Mouse (Mus musculus) kidney, postnatal 4 days (tissue): Measurements from ENCODE around the gene Itgb8.
A peak's percentile ranks its signal among the peaks of the same experiment; 100 is the strongest.

ENCODE experiments used
- DNase-seq, 2 experiments: peaks; one replicate each; pipeline ENCODE4 v3.0.0; 2021; ENCODE audit warnings: mixed read lengths in 2 of 2

Gene Itgb8

GRCm38 (mm10) chr12:119238696-119239415, at the start of gene Itgb8:
Gene Itgb8 (minus strand): TSS chr12:119238802.
- peak; percentile 83 to 92 for DNase-seq

- DNase-seq = no peak
These were observed 37.7 kb upstream of the Itgb8 start for GRCm38 (mm10) chr12:119276282-119276681.

GRCm38 (mm10) chr12:119273605-119274004, 35.0 kb upstream of the Itgb8 start:
- no peak for DNase-seq

GRCm38 (mm10) chr12:119271964-119272363, 33.4 kb upstream of the Itgb8 start:
- DNase-seq = no peak

GRCm38 (mm10) chr12:119270036-119270435, 31.4 kb upstream of the Itgb8 start:
- DNase-seq = no peak

GRCm38 (mm10) chr12:119268723-119269122, 30.1 kb upstream of the Itgb8 start:
- no peak for DNase-seq

- no peak for DNase-seq
These were observed 25.9 kb upstream of the Itgb8 start for GRCm38 (mm10) chr12:119264506-119264905.

- no peak for DNase-seq
These were observed 10.0 kb upstream of the Itgb8 start for GRCm38 (mm10) chr12:119248581-119248980.

- no peak for DNase-seq
These were observed 2.5 kb upstream of the Itgb8 start for GRCm38 (mm10) chr12:119241071-119241470.

GRCm38 (mm10) chr12:119237921-119238695, 494 bp downstream of the Itgb8 start:
- peak; percentile 66 to 79 for DNase-seq

- peak in 1 of 2 experiments; percentile 73 for DNase-seq
These were observed 1.2 kb downstream of the Itgb8 start for GRCm38 (mm10) chr12:119237241-119237920.

GRCm38 (mm10) chr12:119231831-119232230, 6.8 kb downstream of the Itgb8 start:
- no peak for DNase-seq

GRCm38 (mm10) chr12:119230444-119230843, 8.2 kb downstream of the Itgb8 start:
- peak in 1 of 2 experiments; percentile 16 for DNase-seq

- DNase-seq = no peak
These were observed 9.0 kb downstream of the Itgb8 start for GRCm38 (mm10) chr12:119229601-119230000.

GRCm38 (mm10) chr12:119227898-119228297, 10.7 kb downstream of the Itgb8 start:
- no peak for DNase-seq

- DNase-seq = no peak
These were observed 13.9 kb downstream of the Itgb8 start for GRCm38 (mm10) chr12:119224699-119225098.

- no peak for DNase-seq
These were observed 19.2 kb downstream of the Itgb8 start for GRCm38 (mm10) chr12:119219409-119219808.

- no peak for DNase-seq
These were observed 20.8 kb downstream of the Itgb8 start for GRCm38 (mm10) chr12:119217700-119218265.

GRCm38 (mm10) chr12:119215225-119215624, 23.4 kb downstream of the Itgb8 start:
- DNase-seq = no peak

GRCm38 (mm10) chr12:119211533-119211932, 27.1 kb downstream of the Itgb8 start:
- no peak for DNase-seq

- DNase-seq = no peak
These were observed 28.0 kb downstream of the Itgb8 start for GRCm38 (mm10) chr12:119210590-119210989.

GRCm38 (mm10) chr12:119210073-119210425, 28.6 kb downstream of the Itgb8 start:
- DNase-seq = no peak

GRCm38 (mm10) chr12:119209384-119210072, 29.1 kb downstream of the Itgb8 start:
- DNase-seq = no peak
